Mouse (Mus musculus): ENCODE measurements at regions not wholly inside any gene's neighbourhood (a gene's known extent, or its start where the extent isn't known, plus 50 kb on each side); places are given as distances from the start of the nearest gene placed in this dataset.

GRCm38 (mm10) chr19:49741239-49741638, 937.2 kb downstream of the Sorcs1 start:
- H3K27me3 ChIP-seq: no peaks in the 10 kb centered on the region
- H3K27ac ChIP-seq: no peak overlapping the region
- peaks cover 14% of the 10 kb centered on the region for H3K4me1 ChIP-seq (replicated peaks)
- H3K9me3 ChIP-seq: no peaks in the 10 kb centered on the region
- H3K4me2 ChIP-seq (replicated peaks): no peak overlapping the region
- H3K4me3 ChIP-seq (replicated peaks): no peak overlapping the region
- WGBS: 70% methylated on average over 6 of the region's 6 CpGs
- ATAC-seq: no peak
- H3K36me3 ChIP-seq: no peaks in the 10 kb centered on the region
- H3K9ac ChIP-seq (replicated peaks): no peak overlapping the region

- H3K27ac ChIP-seq: peak overlapping the region; percentile 69
- WGBS: 29% methylated on average over 13 of the region's 13 CpGs
- peak overlapping the region; percentile 25 for H3K4me2 ChIP-seq (replicated peaks)
- H3K36me3 ChIP-seq: no peaks in the 10 kb centered on the region
- H3K4me3 ChIP-seq (replicated peaks): no peak overlapping the region
- no peak overlapping the region for H3K9ac ChIP-seq (replicated peaks)
- H3K27me3 ChIP-seq: no peaks in the 10 kb centered on the region
- H3K4me1 ChIP-seq (replicated peaks): peaks cover 14% of the 10 kb centered on the region
- H3K9me3 ChIP-seq: no peaks in the 10 kb centered on the region
- ATAC-seq: peak; percentile 79
Observed at GRCm38 (mm10) chr19:49739483-49740175, 938.8 kb downstream of the Sorcs1 start.

GRCm38 (mm10) chr19:49697659-49698058, 980.8 kb downstream of the Sorcs1 start:
- Histone ChIP-seq H3K4me2 (replicated peaks) (no peak overlapping the region), H3K9ac (replicated peaks) (no peak overlapping the region), H3K27ac (no peak overlapping the region), H3K4me1 (replicated peaks) (no peaks in the 10 kb centered on the region), H3K4me3 (replicated peaks) (no peak overlapping the region), H3K9me3 (peaks cover 3% of the 10 kb centered on the region; the same call in 1 of the 2 replicates), H3K36me3 (no peaks in the 10 kb centered on the region), H3K27me3 (no peaks in the 10 kb centered on the region)
- no peak for ATAC-seq
- WGBS: 71% methylated on average over 1 of the region's 1 CpGs

GRCm38 (mm10) chr19:49685588-49686281, 992.7 kb downstream of the Sorcs1 start:
- no peak overlapping the region for H3K4me3 ChIP-seq (replicated peaks)
- 97% methylated on average over 15 of the region's 15 CpGs for WGBS

GRCm38 (mm10) chr19:49681204-49681603, 997.2 kb downstream of the Sorcs1 start:
- ATAC-seq: no peak
- Histone ChIP-seq H3K27ac (no peak overlapping the region), H3K4me1 (replicated peaks) (no peaks in the 10 kb centered on the region), H3K4me3 (replicated peaks) (no peak overlapping the region), H3K27me3 (no peaks in the 10 kb centered on the region), H3K9me3 (no peaks in the 10 kb centered on the region), H3K36me3 (no peaks in the 10 kb centered on the region), H3K9ac (replicated peaks) (no peak overlapping the region), H3K4me2 (replicated peaks) (no peak overlapping the region)
- 40% methylated on average over 3 of the region's 3 CpGs for WGBS

More at GRCm38 (mm10) chr19:49685588-49686281, 992.7 kb downstream of the Sorcs1 start:
- Histone ChIP-seq H3K9ac (replicated peaks) (no peak overlapping the region), H3K27me3 (no peaks in the 10 kb centered on the region), H3K4me2 (replicated peaks) (no peak overlapping the region), H3K27ac (no peak overlapping the region), H3K36me3 (no peaks in the 10 kb centered on the region), H3K4me1 (replicated peaks) (no peaks in the 10 kb centered on the region), H3K9me3 (no peaks in the 10 kb centered on the region)
- ATAC-seq: no peak

GRCm38 (mm10) chr19:49680006-49680405, 998.4 kb downstream of the Sorcs1 start:
- no peak overlapping the region for H3K4me2 ChIP-seq (replicated peaks)
- WGBS: 80% methylated on average over 3 of the region's 3 CpGs
- no peaks in the 10 kb centered on the region for H3K9me3 ChIP-seq
- no peaks in the 10 kb centered on the region for H3K36me3 ChIP-seq
- no peak for ATAC-seq
- no peak overlapping the region for H3K4me3 ChIP-seq (replicated peaks)
- H3K9ac ChIP-seq (replicated peaks): no peak overlapping the region
- 0 out of 2 replicates have a peak, but pooled peaks cover 3% of the 10 kb centered on the region for H3K4me1 ChIP-seq (replicated peaks)
- no peaks in the 10 kb centered on the region for H3K27me3 ChIP-seq
- no peak overlapping the region for H3K27ac ChIP-seq

GRCm38 (mm10) chr19:49675931-49676330, 1002.5 kb downstream of the Sorcs1 start:
- Histone ChIP-seq H3K27ac (no peak overlapping the region), H3K27me3 (no peaks in the 10 kb centered on the region), H3K36me3 (no peaks in the 10 kb centered on the region), H3K4me3 (replicated peaks) (no peak overlapping the region), H3K9me3 (no peaks in the 10 kb centered on the region), H3K4me2 (replicated peaks) (no peak overlapping the region), H3K4me1 (replicated peaks) (0 out of 2 replicates have a peak, but pooled peaks cover 3% of the 10 kb centered on the region), H3K9ac (replicated peaks) (no peak overlapping the region)
- no peak for ATAC-seq
- 10% methylated on average over 2 of the region's 2 CpGs for WGBS

GRCm38 (mm10) chr19:49629963-49630362, 1048.5 kb downstream of the Sorcs1 start:
- no peak overlapping the region for H3K4me2 ChIP-seq (replicated peaks)
- no peaks in the 10 kb centered on the region for H3K36me3 ChIP-seq
- ATAC-seq: no peak
- H3K4me3 ChIP-seq (replicated peaks): no peak overlapping the region
- H3K9me3 ChIP-seq: no peaks in the 10 kb centered on the region
- H3K9ac ChIP-seq (replicated peaks): no peak overlapping the region
- no peaks in the 10 kb centered on the region for H3K4me1 ChIP-seq (replicated peaks)
- H3K27ac ChIP-seq: no peak overlapping the region
- WGBS: 92% methylated on average over 7 of the region's 7 CpGs
- no peaks in the 10 kb centered on the region for H3K27me3 ChIP-seq

GRCm38 (mm10) chr19:49619920-49620319, 1058.5 kb downstream of the Sorcs1 start:
- no peaks in the 10 kb centered on the region for H3K9me3 ChIP-seq
- no peaks in the 10 kb centered on the region for H3K27me3 ChIP-seq
- H3K4me3 ChIP-seq (replicated peaks): no peak overlapping the region
- H3K4me2 ChIP-seq (replicated peaks): no peak overlapping the region
- H3K4me1 ChIP-seq (replicated peaks): no peaks in the 10 kb centered on the region
- H3K27ac ChIP-seq: no peak overlapping the region
- no peak overlapping the region for H3K9ac ChIP-seq (replicated peaks)
- 39% methylated on average over 5 of the region's 5 CpGs for WGBS
- no peaks in the 10 kb centered on the region for H3K36me3 ChIP-seq
- ATAC-seq: no peak

GRCm38 (mm10) chr19:49615071-49615470, 1063.4 kb downstream of the Sorcs1 start:
- H3K4me3 ChIP-seq (replicated peaks): no peak overlapping the region
- no peak for ATAC-seq
- no peak overlapping the region for H3K4me2 ChIP-seq (replicated peaks)
- no peak overlapping the region for H3K27ac ChIP-seq
- no peaks in the 10 kb centered on the region for H3K4me1 ChIP-seq (replicated peaks)
- no peaks in the 10 kb centered on the region for H3K27me3 ChIP-seq
- H3K36me3 ChIP-seq: no peaks in the 10 kb centered on the region
- no peak overlapping the region for H3K9ac ChIP-seq (replicated peaks)
- H3K9me3 ChIP-seq: no peaks in the 10 kb centered on the region

Measured in midbrain, embryonic 13.5 days (tissue).